Mouse (Mus musculus): ENCODE measurements around the gene Copb1. TPM values are rescaled to one million over a fixed set of nuclear protein-coding genes. Genes with fewer than 3 reads are reported as not detected.

The Copb1 gene
- polyA plus RNA-seq, 1 experiment from 2014 or later = 51.9 TPM

Other genes starting within 250 kb of the Copb1 start
- gene Rras2, start 136.9 kb downstream of the Copb1 start, polyA plus RNA-seq (2015; fragmentation: Nextera tagmentation; extraction: Ambion mirVana) = 7.7 and 8.4 TPM in 2 replicates
- gene Psma1, start 21.4 kb upstream of the Copb1 start, polyA plus RNA-seq (2015; fragmentation: Nextera tagmentation; extraction: Ambion mirVana) = 343 and 365 TPM in 2 replicates
- 1.9 TPM in 2 replicates for gene Pde3b, start 160.6 kb upstream of the Copb1 start, polyA plus RNA-seq (2015; fragmentation: Nextera tagmentation; extraction: Ambion mirVana)